Comparison of ENCODE assay signal across 15 mouse cellular contexts in the genomic region with DNA sequence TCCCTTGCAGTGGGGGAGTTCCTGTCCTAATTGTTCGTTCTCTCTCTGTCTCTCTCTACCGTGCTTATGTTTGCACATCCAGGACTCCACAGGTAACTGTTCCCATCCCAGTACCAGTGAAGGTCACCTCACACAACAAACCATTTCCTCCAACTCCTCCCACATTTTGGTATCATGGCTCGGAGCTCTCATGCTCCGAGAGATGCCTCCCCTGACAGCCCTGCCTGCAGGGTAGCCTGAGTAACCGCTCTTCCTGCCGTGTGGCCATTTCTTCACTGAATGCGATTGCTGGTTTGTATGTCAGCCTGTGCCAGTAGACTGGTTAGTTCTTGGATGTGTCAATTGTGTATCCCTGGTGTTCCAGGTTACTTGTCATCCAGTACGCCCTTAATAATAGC. TPM values are rescaled to one million over a fixed set of nuclear protein-coding genes. Genes with fewer than 3 reads are reported as not detected.
DNase-seq lines count a peak whose midpoint lies in the region; ATAC-seq and TF ChIP-seq lines count a peak whose summit lies in the region.
"Had no signal": no experiment of that assay in that cellular context is flagged by ENCODE, and none has a peak within 500 bp of the region (broad histone marks: within the 10 kb centered on the region; RNA-seq: fewer than 3 reads in every experiment).

No protein-coding gene starts in this region.

- 0 out of 2 replicates have a peak overlapping the region, but pooled peaks have one; percentile 23 for H3K9ac ChIP-seq in heart, postnatal 0 days (replicated peaks; ENCODE audit: low read depth, low read length)
- H3K9ac ChIP-seq: intestine, embryonic 15.5 days; liver, postnatal 0 days; midbrain, embryonic 15.5 days had no signal

- H3K36me3 ChIP-seq in heart, postnatal 0 days (replicated peaks; ENCODE audit: control insufficient read depth, insufficient read depth, low read length), result peaks cover 17% of the 10 kb centered on the region
- H3K36me3 ChIP-seq: midbrain, embryonic 15.5 days had no signal

- 57% methylated on average over 8 of the region's 8 CpGs for WGBS in heart, postnatal 0 days

- no peak overlapping the region for H3K4me2 ChIP-seq in heart, postnatal 0 days (ENCODE audit: low read depth, low read length)
- H3K4me2 ChIP-seq: intestine, embryonic 15.5 days; midbrain, embryonic 15.5 days had no signal

- H3K9me3 ChIP-seq in heart, postnatal 0 days (replicated peaks; ENCODE audit: control insufficient read depth, low read length), result no peaks in the 10 kb centered on the region
- H3K9me3 ChIP-seq: intestine, embryonic 15.5 days; midbrain, embryonic 15.5 days had no signal

- intact Hi-C loops in heart, postnatal 14 days (cut with DNase I), result no loop called here

- no peak for TF ChIP-seq EP300 in heart, postnatal 0 days (IDR thresholded peaks at IDR 0.05; ENCODE audit: low read depth)

- H3K4me1 ChIP-seq in heart, postnatal 0 days (ENCODE audit: control insufficient read depth, insufficient read depth), result peaks cover 50% of the 10 kb centered on the region
- H3K4me1 ChIP-seq in brown adipose tissue, adult 24 weeks (ENCODE audit: control insufficient read depth, insufficient read depth, insufficient read length, low read length), result peaks cover 13% of the 10 kb centered on the region

- TF ChIP-seq CTCF in heart, postnatal 0 days (IDR thresholded peaks at IDR 0.05; ENCODE audit: low read depth), result no peak

- DNase-seq in heart, postnatal 0 days (ENCODE audit: low spot score), result no peak
- DNase-seq in heart, postnatal 14 days, result no peak
- DNase-seq in 3134 (ENCODE audit: extremely low read depth, insufficient read length, low spot score) (peak; percentile 73), 3T3-L1 (ENCODE audit: low read depth, low spot score) (peak; percentile 89)
- no peak for DNase-seq in cerebellum, postnatal 4 days (ENCODE audit: low spot score in 2 of 2)
- no peak for DNase-seq in spleen, postnatal 36 days (ENCODE audit: low spot score in 2 of 2)
- DNase-seq: cerebellum, adult 9-11 months; embryo, embryonic 11 days; kidney, postnatal 14 days; liver, postnatal 0 days; right cerebral cortex, postnatal 25 days had no signal

- no peak overlapping the region; the same call in 1 of the 2 replicates for H3K27ac ChIP-seq in heart, postnatal 0 days (ENCODE audit: low read depth)
- peak overlapping the region; percentile 99 for H3K27ac ChIP-seq in brown adipose tissue, adult 24 weeks (replicated peaks; ENCODE audit: low read depth, low read length)
- H3K27ac ChIP-seq: intestine, embryonic 15.5 days; midbrain, embryonic 15.5 days had no signal

- no peak for ATAC-seq in heart, postnatal 0 days (ENCODE audit: insufficient read depth, low read depth)
- ATAC-seq: liver, postnatal 0 days; midbrain, embryonic 15.5 days had no signal

- H3K4me3 ChIP-seq in heart, postnatal 0 days (ENCODE audit: low read depth, low read length), result no peak overlapping the region
- no peak overlapping the region for H3K4me3 ChIP-seq in brown adipose tissue, adult 24 weeks (ENCODE audit: insufficient read depth, low read depth, low read length)
- H3K4me3 ChIP-seq: intestine, embryonic 15.5 days; midbrain, embryonic 15.5 days had no signal

- H3K27me3 ChIP-seq in heart, postnatal 0 days (ENCODE audit: control insufficient read depth, insufficient read depth, low read length), result no peaks in the 10 kb centered on the region
- H3K27me3 ChIP-seq: intestine, embryonic 15.5 days; midbrain, embryonic 15.5 days had no signal

RNA-seq across cellular contexts. Expression of gene Phlda3, which starts 5.7 kb away (rescaled TPM):
- total RNA-seq in heart, postnatal 0 days (2014; rRNA removed; ENCODE audit: low replicate concordance), result 87.5 and 130 TPM in 2 replicates
- 65.5 and 67.2 TPM in 2 replicates for polyA plus RNA-seq in heart, postnatal 0 days (2015; fragmentation: Nextera tagmentation; extraction: Ambion mirVana)
- total RNA-seq in heart, postnatal 14 days (2021), result 10 to 100 TPM; 17.2 to 18.4 TPM
- 498 and 651 TPM in 2 replicates for polyA plus RNA-seq in brown adipose tissue, adult 24 weeks (2012; ENCODE audit: insufficient read depth, insufficient read length, missing spikeins)

RNA-seq across cellular contexts. Expression of gene Tnni1, which starts 7.7 kb away (rescaled TPM):
- total RNA-seq in heart, postnatal 0 days (2014; rRNA removed; ENCODE audit: low replicate concordance), result 4,186 and 4,592 TPM in 2 replicates
- 4,392 and 4,399 TPM in 2 replicates for polyA plus RNA-seq in heart, postnatal 0 days (2015; fragmentation: Nextera tagmentation; extraction: Ambion mirVana)
- 10 to 100 TPM; 18.6 to 29.4 TPM for total RNA-seq in heart, postnatal 14 days (2021)
- polyA plus RNA-seq in brown adipose tissue, adult 24 weeks (2012; ENCODE audit: insufficient read depth, insufficient read length, missing spikeins), result 13.6 and 19.7 TPM in 2 replicates
- total RNA-seq: adrenal gland, postnatal 14 days had no signal

RNA-seq across cellular contexts. Expression of gene Lad1, which starts 46.8 kb away (rescaled TPM):
- total RNA-seq in heart, postnatal 0 days (2014; rRNA removed; ENCODE audit: low replicate concordance), result 4.4 and 32.9 TPM in 2 replicates
- polyA plus RNA-seq in heart, postnatal 0 days (2015; fragmentation: Nextera tagmentation; extraction: Ambion mirVana), result 9.1 and 11.1 TPM in 2 replicates
- total RNA-seq in heart, postnatal 14 days (2021), result 1 to 10 TPM; 4.9 to 6.0 TPM
- not detected in 2 replicates for polyA plus RNA-seq in brown adipose tissue, adult 24 weeks (2012; ENCODE audit: insufficient read depth, insufficient read length, missing spikeins)
- total RNA-seq: adrenal gland, postnatal 14 days had no signal

RNA-seq across cellular contexts. Expression of gene Csrp1, which starts 51.7 kb away (rescaled TPM):
- 529 and 840 TPM in 2 replicates for total RNA-seq in heart, postnatal 0 days (2014; rRNA removed; ENCODE audit: low replicate concordance)
- polyA plus RNA-seq in heart, postnatal 0 days (2015; fragmentation: Nextera tagmentation; extraction: Ambion mirVana), result 128 and 145 TPM in 2 replicates
- total RNA-seq in heart, postnatal 14 days (2021), result 10 to 100 TPM; 60.3 to 66.0 TPM
- polyA plus RNA-seq in brown adipose tissue, adult 24 weeks (2012; ENCODE audit: insufficient read depth, insufficient read length, missing spikeins), result 33.7 and 37.2 TPM in 2 replicates

Comparison
In these comparisons a context has a peak if more than half of its experiments do, and no peak if none do; other contexts are left out.
1. RNA of gene Tnni1, which starts 7.7 kb away (total RNA-seq): 4,186 to 4,592 TPM in heart, postnatal 0 days; 18.6 to 29.4 TPM in heart, postnatal 14 days; every median in the first group is over 100 times any median in the second.
2. DNase-seq: peak in 3134 (single experiment) and 3T3-L1 (single experiment); none in heart, postnatal 0 days (single experiment), heart, postnatal 14 days (0 of 2), cerebellum, postnatal 4 days (0 of 2) and spleen, postnatal 36 days (0 of 2).